Mouse (Mus musculus): ENCODE data around the gene Skil. TPM values are rescaled to one million over a fixed set of nuclear protein-coding genes. Genes with fewer than 3 reads are reported as not detected.
A peak's percentile ranks its signal among the peaks of the same experiment; 100 is the strongest.

The Skil gene
- total and polyA plus RNA-seq, 3 experiments: 7.4 to 8.6 TPM; not detected in 1

DNA sequence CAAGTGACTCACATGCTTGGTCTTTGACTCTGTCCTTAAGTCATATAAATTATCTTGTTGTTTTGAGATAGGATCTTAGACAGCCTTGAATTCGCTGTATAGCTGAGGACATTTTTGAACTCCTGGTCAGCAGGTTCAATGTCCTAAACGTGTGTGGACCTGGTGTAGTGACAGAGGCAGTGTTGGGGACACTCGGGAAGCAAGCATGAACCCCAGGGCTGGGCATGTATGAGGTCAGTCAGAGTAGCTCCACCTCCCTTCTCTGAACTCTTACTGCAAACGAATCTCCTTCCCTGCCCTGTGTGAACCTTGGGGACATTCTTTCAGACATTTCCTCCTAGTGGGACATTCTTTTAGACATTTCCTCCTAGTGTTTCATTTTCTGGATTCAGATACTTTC, 34.9 kb downstream of the Skil start:
- DNase-seq (ENCODE audit: low read depth, low spot score): no peak
- TF ChIP-seq E2F4 (IDR thresholded peaks at IDR 0.05; ENCODE audit: borderline replicate concordance, low read depth, low read length): no peak
- TF ChIP-seq USF2 (IDR thresholded peaks at IDR 0.05; ENCODE audit: borderline replicate concordance in 1 of 2, insufficient read depth in 1 of 2, low read depth in 1 of 2, low read length in 2 of 2): no peak
- no peak for TF ChIP-seq UBTF (IDR thresholded peaks at IDR 0.05; ENCODE audit: borderline replicate concordance, insufficient read depth, low read depth, low read length)
- TF ChIP-seq MXI1 (IDR thresholded peaks at IDR 0.05; ENCODE audit: low read depth, low read length): no peak
- TF ChIP-seq ZMIZ1 (IDR thresholded peaks at IDR 0.05; ENCODE audit: low read depth, low read length): no peak
- TF ChIP-seq TCF12 (IDR thresholded peaks at IDR 0.05; ENCODE audit: low read depth, low read length): no peak
- no peak for TF ChIP-seq CHD1 (IDR thresholded peaks at IDR 0.05; ENCODE audit: low read depth, low read length)
- TF ChIP-seq HCFC1 (IDR thresholded peaks at IDR 0.05; ENCODE audit: low read depth, low read length): no peak
- no peak overlapping the region for H3K4me3 ChIP-seq (ENCODE audit: control insufficient read depth in 1 of 2, insufficient read depth in 1 of 2, low read depth in 2 of 2, low read length in 2 of 2)
- peaks cover 0 to 19% of the 10 kb centered on the region in 2 experiments; a peak in 2 of 4 replicates for H3K36me3 ChIP-seq (ENCODE audit: control insufficient read depth in 1 of 2, insufficient read depth in 2 of 2, low read length in 2 of 2)
- H3K27me3 ChIP-seq (ENCODE audit: control insufficient read depth in 1 of 2, insufficient read depth in 2 of 2, low read length in 2 of 2): no peaks in the 10 kb centered on the region
- no peak overlapping the region for H3K9ac ChIP-seq (ENCODE audit: control insufficient read depth, low read depth, low read length, poor library complexity, severe bottlenecking)
- peaks cover 0 to 21% of the 10 kb centered on the region in 2 experiments for H3K4me1 ChIP-seq (ENCODE audit: control insufficient read depth in 1 of 2, insufficient read depth in 2 of 2, low read length in 2 of 2)
- no peaks in the 10 kb centered on the region for H3K9me3 ChIP-seq (replicated peaks; ENCODE audit: insufficient read depth, low read length)
- H3K27ac ChIP-seq (ENCODE audit: control insufficient read depth, low read depth, low read length): no peak overlapping the region
- H3K79me2 ChIP-seq (ENCODE audit: control insufficient read depth, insufficient read depth, low read length, poor library complexity): no peaks in the 10 kb centered on the region

DNA sequence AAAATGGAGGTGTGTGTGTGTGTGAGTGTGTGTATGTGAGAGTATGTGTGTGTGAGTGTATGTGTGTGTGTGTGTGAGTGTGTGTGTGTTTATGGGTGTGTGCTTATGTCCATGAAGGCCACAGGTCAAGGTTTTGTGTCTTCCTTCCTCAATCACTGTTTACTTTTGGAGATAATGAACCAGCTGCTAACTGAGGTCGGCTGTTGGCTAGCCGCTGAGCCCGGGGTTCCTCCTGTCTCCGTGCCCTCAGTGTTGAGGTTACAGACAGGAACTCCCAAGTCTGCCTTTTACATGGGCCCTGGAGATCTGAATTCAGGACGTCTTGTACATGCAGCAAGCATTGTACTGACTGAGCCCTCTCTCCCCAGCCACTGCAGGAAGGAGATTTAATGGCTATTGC, 38.8 kb downstream of the Skil start:
- Histone ChIP-seq H3K9me3 (replicated peaks; ENCODE audit: insufficient read depth, low read length) (no peaks in the 10 kb centered on the region), H3K4me1 (ENCODE audit: control insufficient read depth in 1 of 2, insufficient read depth in 2 of 2, low read length in 2 of 2) (peaks cover 0 to 21% of the 10 kb centered on the region in 2 experiments), H3K4me3 (ENCODE audit: control insufficient read depth in 1 of 2, insufficient read depth in 1 of 2, low read depth in 2 of 2, low read length in 2 of 2) (no peak overlapping the region), H3K27ac (ENCODE audit: control insufficient read depth, low read depth, low read length) (no peak overlapping the region), H3K79me2 (ENCODE audit: control insufficient read depth, insufficient read depth, low read length, poor library complexity) (no peaks in the 10 kb centered on the region), H3K9ac (ENCODE audit: control insufficient read depth, low read depth, low read length, poor library complexity, severe bottlenecking) (no peak overlapping the region), H3K36me3 (ENCODE audit: control insufficient read depth in 1 of 2, insufficient read depth in 2 of 2, low read length in 2 of 2) (peaks cover 0 to 19% of the 10 kb centered on the region in 2 experiments; a peak in 2 of 4 replicates), H3K27me3 (ENCODE audit: control insufficient read depth in 1 of 2, insufficient read depth in 2 of 2, low read length in 2 of 2) (no peaks in the 10 kb centered on the region)
- DNase-seq (ENCODE audit: low read depth, low spot score): peak; percentile 31
- no peak for TF ChIP-seq BHLHE40 (IDR thresholded peaks at IDR 0.05; ENCODE audit: borderline replicate concordance, low read depth, low read length)
- no peak for TF ChIP-seq NELFE (IDR thresholded peaks at IDR 0.05; ENCODE audit: low read depth, low read length)

DNA sequence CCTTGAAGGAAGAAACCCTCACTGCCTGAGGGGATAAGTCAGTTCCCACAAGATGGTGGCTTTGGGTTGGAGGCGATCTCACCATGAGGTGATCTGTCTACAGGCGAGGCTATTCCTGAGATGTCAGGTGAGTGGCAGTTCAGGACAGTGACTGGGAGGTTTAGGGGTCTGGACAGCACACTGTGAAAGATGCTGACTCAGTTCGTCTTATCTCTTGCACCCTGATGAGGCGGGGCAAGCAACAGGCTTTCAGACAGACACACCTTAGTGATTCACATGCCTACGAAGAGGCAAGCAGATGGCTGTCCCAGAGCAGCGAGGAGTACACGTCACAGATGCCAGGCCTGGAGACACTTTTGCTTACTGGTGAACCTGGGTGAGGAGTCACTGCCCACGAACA, 39.4 kb downstream of the Skil start:
- Histone ChIP-seq H3K9me3 (replicated peaks; ENCODE audit: insufficient read depth, low read length) (no peaks in the 10 kb centered on the region), H3K79me2 (ENCODE audit: control insufficient read depth, insufficient read depth, low read length, poor library complexity) (no peaks in the 10 kb centered on the region), H3K27ac (ENCODE audit: control insufficient read depth, low read depth, low read length) (no peak overlapping the region), H3K4me3 (ENCODE audit: control insufficient read depth in 1 of 2, insufficient read depth in 1 of 2, low read depth in 2 of 2, low read length in 2 of 2) (no peak overlapping the region), H3K36me3 (ENCODE audit: control insufficient read depth in 1 of 2, insufficient read depth in 2 of 2, low read length in 2 of 2) (peaks cover 0 to 14% of the 10 kb centered on the region in 2 experiments; a peak in 2 of 4 replicates), H3K9ac (ENCODE audit: control insufficient read depth, low read depth, low read length, poor library complexity, severe bottlenecking) (no peak overlapping the region), H3K27me3 (ENCODE audit: control insufficient read depth in 1 of 2, insufficient read depth in 2 of 2, low read length in 2 of 2) (no peaks in the 10 kb centered on the region), H3K4me1 (ENCODE audit: control insufficient read depth in 1 of 2, insufficient read depth in 2 of 2, low read length in 2 of 2) (peaks cover 0 to 20% of the 10 kb centered on the region in 2 experiments)
- peak; percentile 55 for DNase-seq (ENCODE audit: low read depth, low spot score)
- TF ChIP-seq TBP (IDR thresholded peaks at IDR 0.05; ENCODE audit: low read depth, low read length): no peak
- no peak for TF ChIP-seq POLR2AphosphoS5 (IDR thresholded peaks at IDR 0.05; ENCODE audit: borderline replicate concordance, low read depth, low read length)
- no peak for TF ChIP-seq USF2 (IDR thresholded peaks at IDR 0.05; ENCODE audit: borderline replicate concordance in 1 of 2, insufficient read depth in 1 of 2, low read depth in 1 of 2, low read length in 2 of 2)
- TF ChIP-seq CHD1 (IDR thresholded peaks at IDR 0.05; ENCODE audit: low read depth, low read length): no peak
- TF ChIP-seq MAFK (IDR thresholded peaks at IDR 0.05; ENCODE audit: borderline replicate concordance, low read depth, low read length): peak; percentile 76
- TF ChIP-seq GATA1 (IDR thresholded peaks at IDR 0.05; ENCODE audit: low read depth, low read length): peak; percentile 43; the same call in 1 of the 2 replicates
- no peak for TF ChIP-seq POLR2AphosphoS2 (IDR thresholded peaks at IDR 0.05; ENCODE audit: low read length)
- no peak for TF ChIP-seq CHD2 (IDR thresholded peaks at IDR 0.05; ENCODE audit: low read length)
- TF ChIP-seq ETS1 (IDR thresholded peaks at IDR 0.05; ENCODE audit: low read depth, low read length): peak; percentile 50; the same call in 1 of the 2 replicates
- TF ChIP-seq NRF1 (IDR thresholded peaks at IDR 0.05; ENCODE audit: insufficient read depth, low read depth, low read length, poor library complexity, severe bottlenecking): no peak
- TF ChIP-seq ZNF384 (IDR thresholded peaks at IDR 0.05; ENCODE audit: low read depth, low read length): no peak
- TF ChIP-seq MEF2A (IDR thresholded peaks at IDR 0.05; ENCODE audit: extremely low read depth, insufficient replicate concordance, low read depth, low read length, poor library complexity, severe bottlenecking): no peak
- no peak for TF ChIP-seq EP300 (IDR thresholded peaks at IDR 0.05; ENCODE audit: low read depth in 1 of 2, low read length in 2 of 2)
- TF ChIP-seq MYB (IDR thresholded peaks at IDR 0.05; ENCODE audit: low read depth, low read length): no peak
- no peak for TF ChIP-seq CTCF (IDR thresholded peaks at IDR 0.05 in 2 of 3, conservative IDR thresholded peaks at IDR 0.05 in 1 of 3; ENCODE audit: control insufficient read depth in 1 of 3, insufficient read depth in 1 of 3, low read depth in 2 of 3, low read length in 3 of 3, poor library complexity in 1 of 3, severe bottlenecking in 1 of 3)
- TF ChIP-seq MYC (IDR thresholded peaks at IDR 0.05; ENCODE audit: low read depth, low read length): no peak
- TF ChIP-seq HCFC1 (IDR thresholded peaks at IDR 0.05; ENCODE audit: low read depth, low read length): no peak
- no peak for TF ChIP-seq USF1 (IDR thresholded peaks at IDR 0.05; ENCODE audit: low read depth, low read length)
